Mouse (Mus musculus) CH12.LX (cell line): ENCODE results near the gene She. TPM values are rescaled to one million over a fixed set of nuclear protein-coding genes. Genes with fewer than 3 reads are reported as not detected.

Experiments used
- DNase-seq: peaks from one replicate; pipeline ENCODE4 v3.0.0-alpha.2; 2013; ENCODE audit errors: extremely low read depth
- H3K27ac ChIP-seq: 2 replicates; pipeline ENCODE4 v1.5.1; 2012; ENCODE audit warnings: low read depth, mild to moderate bottlenecking, control low read depth, moderate library complexity; ENCODE audit not compliant: insufficient read depth
- H3K27me3 ChIP-seq: replicated peaks from 2 replicates; pipeline ENCODE3; 2012; ENCODE audit warnings: inconsistent platforms
- H3K36me3 ChIP-seq, 2 experiments: replicated peaks in 1 of 2; 2 replicates each; pipeline versions ENCODE3 to v1.6.1; 2012; ENCODE audit warnings: inconsistent platforms in 1 of 2, low read length in 1 of 2, mild to moderate bottlenecking in 1 of 2, mixed read lengths in 1 of 2, moderate library complexity in 1 of 2; ENCODE audit not compliant: control insufficient read depth in 1 of 2, insufficient read depth in 1 of 2
- H3K4me1 ChIP-seq, 2 experiments: 2 replicates each; pipeline ENCODE4 v1.6.1; 2012; ENCODE audit warnings: inconsistent platforms in 1 of 2, moderate library complexity in 1 of 2; ENCODE audit not compliant: insufficient read depth in 2 of 2, control insufficient read depth in 1 of 2
- H3K4me2 ChIP-seq: 2 replicates; pipeline ENCODE4 v1.6.1; 2012; ENCODE audit warnings: low read depth, mild to moderate bottlenecking, control low read depth; ENCODE audit not compliant: poor library complexity, insufficient read depth, severe bottlenecking
- H3K4me3 ChIP-seq, 3 experiments: fragments of 150-350 bp in 1 of 3; sonication (generic) in 1 of 3; replicated peaks in 1 of 3; 2 replicates each; pipeline versions ENCODE3 to v1.5.1; 2011 to 2012; ENCODE audit warnings: low read depth in 2 of 3, low read length in 2 of 3, mild to moderate bottlenecking in 2 of 3, moderate library complexity in 2 of 3, control low read depth in 1 of 3, improper control_type of control experiment in 1 of 3, inconsistent platforms in 1 of 3, mixed read lengths in 1 of 3; ENCODE audit not compliant: poor library complexity in 1 of 3
- H3K79me2 ChIP-seq: replicated peaks from 2 replicates; pipeline ENCODE4 v1.6.1; 2012; ENCODE audit warnings: mild to moderate bottlenecking, moderate library complexity; ENCODE audit not compliant: control insufficient read depth, poor library complexity, insufficient read depth, severe bottlenecking; ENCODE audit errors: extremely low read depth
- H3K9ac ChIP-seq: 2 replicates; pipeline ENCODE4 v1.6.1; 2012; ENCODE audit warnings: low read depth, mild to moderate bottlenecking, control low read depth, moderate library complexity; ENCODE audit not compliant: insufficient read depth
- H3K9me3 ChIP-seq: replicated peaks from 2 replicates; pipeline ENCODE3; 2012; ENCODE audit warnings: low read length, inconsistent platforms, mixed read lengths
- BHLHE40 ChIP-seq: IDR thresholded peaks from 2 replicates; pipeline ENCODE4 v1.6.1; 2011; ENCODE audit warnings: mild to moderate bottlenecking, low read depth, low read length, improper control_type of control experiment
- CHD1 ChIP-seq: IDR thresholded peaks from 2 replicates; pipeline ENCODE4 v1.6.1; 2012; ENCODE audit warnings: low read depth, low read length, improper control_type of control experiment, inconsistent platforms
- CHD2 ChIP-seq: IDR thresholded peaks from 2 replicates; pipeline ENCODE4 v1.6.1; 2011; ENCODE audit warnings: low read length, improper control_type of control experiment
- E2F4 ChIP-seq: IDR thresholded peaks from 2 replicates; pipeline ENCODE4 v1.6.1; 2011; ENCODE audit warnings: low read depth, low read length, improper control_type of control experiment; ENCODE audit not compliant: insufficient replicate concordance
- ELF1 ChIP-seq: IDR thresholded peaks from 2 replicates; pipeline ENCODE4 v1.6.1; 2014; ENCODE audit warnings: low read depth, mild to moderate bottlenecking, inconsistent platforms, low read length, improper control_type of control experiment
- EP300 ChIP-seq: IDR thresholded peaks from 2 replicates; pipeline ENCODE4 v1.6.1; 2011; ENCODE audit warnings: low read length, improper control_type of control experiment
- ETS1 ChIP-seq: conservative IDR thresholded peaks from 2 replicates; pipeline ENCODE4 v1.6.1; 2012; ENCODE audit warnings: low read depth, mild to moderate bottlenecking, inconsistent platforms, low read length, improper control_type of control experiment, moderate library complexity
- GABPA ChIP-seq: IDR thresholded peaks from 2 replicates; pipeline ENCODE4 v1.6.1; 2012; ENCODE audit warnings: low read depth, low read length, improper control_type of control experiment, inconsistent platforms; ENCODE audit not compliant: insufficient replicate concordance
- HCFC1 ChIP-seq: IDR thresholded peaks from 2 replicates; pipeline ENCODE4 v1.6.1; 2012; ENCODE audit warnings: low read depth, mild to moderate bottlenecking, inconsistent platforms, low read length, improper control_type of control experiment
- IRF4 ChIP-seq: IDR thresholded peaks from 2 replicates; pipeline ENCODE4 v1.6.1; 2014; ENCODE audit warnings: low read depth, mild to moderate bottlenecking, inconsistent platforms, low read length, improper control_type of control experiment
- JUN ChIP-seq: IDR thresholded peaks from 2 replicates; pipeline ENCODE4 v1.6.1; 2011; ENCODE audit warnings: low read depth, mild to moderate bottlenecking, low read length, improper control_type of control experiment, moderate library complexity; ENCODE audit not compliant: insufficient read depth
- KAT2A ChIP-seq: IDR thresholded peaks from 2 replicates; pipeline ENCODE4 v1.6.1; 2012; ENCODE audit warnings: low read length, improper control_type of control experiment, inconsistent platforms; ENCODE audit not compliant: insufficient replicate concordance
- MAX ChIP-seq: IDR thresholded peaks from 2 replicates; pipeline ENCODE4 v1.6.1; 2011; ENCODE audit warnings: low read length, improper control_type of control experiment
- MAZ ChIP-seq: IDR thresholded peaks from 2 replicates; pipeline ENCODE4 v1.6.1; 2012; ENCODE audit warnings: low read depth, mild to moderate bottlenecking, inconsistent platforms, low read length, improper control_type of control experiment, moderate library complexity
- MEF2A ChIP-seq: IDR thresholded peaks from 2 replicates; pipeline ENCODE4 v1.6.1; 2014; ENCODE audit warnings: low read depth, mild to moderate bottlenecking, inconsistent platforms, low read length, improper control_type of control experiment, borderline replicate concordance
- MXI1 ChIP-seq: IDR thresholded peaks from 2 replicates; pipeline ENCODE4 v1.6.1; 2011; ENCODE audit warnings: mild to moderate bottlenecking, low read depth, low read length, improper control_type of control experiment
- NELFE ChIP-seq: IDR thresholded peaks from 2 replicates; pipeline ENCODE4 v1.6.1; 2011; ENCODE audit warnings: low read depth, low read length, improper control_type of control experiment
- NRF1 ChIP-seq: IDR thresholded peaks from 2 replicates; pipeline ENCODE4 v1.6.1; 2014; ENCODE audit warnings: low read depth, mild to moderate bottlenecking, inconsistent platforms, low read length, improper control_type of control experiment, moderate library complexity
- PAX5 ChIP-seq: IDR thresholded peaks from 2 replicates; pipeline ENCODE4 v1.6.1; 2012; ENCODE audit warnings: low read length, inconsistent platforms, mixed read lengths
- POLR2A ChIP-seq: IDR thresholded peaks from 2 replicates; pipeline ENCODE4 v1.6.1; 2011; ENCODE audit warnings: low read depth, mild to moderate bottlenecking, improper control_type of control experiment, low read length
- RAD21 ChIP-seq: IDR thresholded peaks from 2 replicates; pipeline ENCODE4 v1.6.1; 2011; ENCODE audit warnings: low read depth, mild to moderate bottlenecking, low read length, improper control_type of control experiment, moderate library complexity
- RCOR1 ChIP-seq: conservative IDR thresholded peaks from 2 replicates; pipeline ENCODE4 v1.6.1; 2012; ENCODE audit warnings: low read depth, mild to moderate bottlenecking, inconsistent platforms, low read length, improper control_type of control experiment
- SIN3A ChIP-seq: IDR thresholded peaks from 2 replicates; pipeline ENCODE4 v1.6.1; 2012; ENCODE audit warnings: low read length, improper control_type of control experiment, inconsistent platforms
- SMC3 ChIP-seq: IDR thresholded peaks from 2 replicates; pipeline ENCODE4 v1.6.1; 2011; ENCODE audit warnings: low read depth, low read length, improper control_type of control experiment
- TBP ChIP-seq: conservative IDR thresholded peaks from 2 replicates; pipeline ENCODE4 v1.6.1; 2011; ENCODE audit warnings: low read depth, low read length, improper control_type of control experiment
- TCF12 ChIP-seq: IDR thresholded peaks from 2 replicates; pipeline ENCODE4 v1.6.1; 2014; ENCODE audit warnings: low read depth, mild to moderate bottlenecking, inconsistent platforms, low read length, improper control_type of control experiment
- UBTF ChIP-seq: IDR thresholded peaks from 2 replicates; pipeline ENCODE4 v1.6.1; 2012; ENCODE audit warnings: low read depth, mild to moderate bottlenecking, inconsistent platforms, low read length, improper control_type of control experiment, moderate library complexity
- USF1 ChIP-seq: IDR thresholded peaks from 2 replicates; pipeline ENCODE4 v1.6.1; 2014; ENCODE audit warnings: low read depth, mild to moderate bottlenecking, inconsistent platforms, low read length, improper control_type of control experiment
- ZKSCAN1 ChIP-seq: IDR thresholded peaks from 2 replicates; pipeline ENCODE4 v1.6.1; 2012; ENCODE audit warnings: low read depth, inconsistent platforms, low read length, improper control_type of control experiment, borderline replicate concordance
- ZMIZ1 ChIP-seq: IDR thresholded peaks from 2 replicates; pipeline ENCODE4 v1.6.1; 2012; ENCODE audit warnings: low read depth, mild to moderate bottlenecking, inconsistent platforms, low read length, improper control_type of control experiment
- ZNF384 ChIP-seq: IDR thresholded peaks from 2 replicates; pipeline ENCODE4 v1.6.1; 2012; ENCODE audit warnings: low read depth, low read length, improper control_type of control experiment, inconsistent platforms
- dilution Hi-C: fragments of 300-500 bp; cut with MboI; formaldehyde crosslinking; loops from 2 replicates; pipeline ENCODE4 v1.14.3; 2020; ENCODE audit warnings: low sequenced_read_pairs; ENCODE audit not compliant: extremely low pct_unique_long_range_greater_than_20kb, extremely low pct_ligation_motif_present
- in situ Hi-C: fragments of 300-500 bp; cut with MboI; formaldehyde crosslinking; loops from 3 replicates; pipeline ENCODE4 v1.14.3; 2019; ENCODE audit warnings: low sequenced_read_pairs, low pct_ligation_motif_present, low pct_unique_long_range_greater_than_20kb, mixed read lengths
- polyA plus RNA-seq: library from polyadenylated mRNA; unstranded; fragments of >175 nt; gene quantifications from 2 replicates; pipeline ENCODE4 v1.2.1, GENCODE M21; 2012; ENCODE audit warnings: low read depth; ENCODE audit not compliant: insufficient read length
- total RNA-seq, 2 experiments: library from RNA; depleted of rRNA; stranded (reverse); fragments of 300-350 nt in 1 of 2; fragments of >200 nt in 1 of 2; gene quantifications; 2 replicates each; pipeline ENCODE4 v1.2.3; 2012 to 2014

She gene
- total and polyA plus RNA-seq, 3 experiments = not detected

DNA sequence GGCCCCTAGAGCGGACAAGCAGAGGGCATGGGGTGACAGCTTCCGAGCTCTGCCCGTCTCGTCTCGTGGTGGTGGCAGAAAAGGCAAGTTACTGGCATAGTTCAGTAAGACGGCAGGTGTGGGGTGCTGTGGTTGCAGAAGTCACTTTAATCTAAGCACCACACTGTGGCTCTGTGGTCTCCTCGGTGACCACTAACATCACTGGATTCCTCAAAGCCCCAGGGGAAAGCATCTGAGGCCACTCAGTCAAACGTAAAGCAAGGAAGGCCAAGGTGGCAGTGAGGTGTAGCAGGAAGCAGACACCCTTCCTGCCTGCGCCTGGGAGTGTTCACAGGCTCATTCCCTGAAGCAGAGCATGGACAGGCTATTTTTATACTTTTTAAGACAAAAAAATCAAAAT lies 38.4 kb downstream of the She start (continued):
- TF ChIP-seq MAX = no peak
- no peak for TF ChIP-seq TBP
- TF ChIP-seq SMC3 = peak; percentile 20
- peak; percentile 32 for TF ChIP-seq RAD21
- peak; percentile 89 for TF ChIP-seq BHLHE40
- peak; percentile 79; the same call in 1 of the 2 replicates for TF ChIP-seq IRF4
- no peak for TF ChIP-seq NELFE
- no peak for TF ChIP-seq NRF1
- TF ChIP-seq HCFC1 = no peak
- TF ChIP-seq CHD1 = no peak
- TF ChIP-seq POLR2A = peak; percentile 42; the same call in 1 of the 2 replicates
- no peak for TF ChIP-seq PAX5
- TF ChIP-seq SIN3A = no peak
- peak; percentile 74; the same call in 1 of the 2 replicates for TF ChIP-seq MXI1
- no peak for TF ChIP-seq ZMIZ1

DNA sequence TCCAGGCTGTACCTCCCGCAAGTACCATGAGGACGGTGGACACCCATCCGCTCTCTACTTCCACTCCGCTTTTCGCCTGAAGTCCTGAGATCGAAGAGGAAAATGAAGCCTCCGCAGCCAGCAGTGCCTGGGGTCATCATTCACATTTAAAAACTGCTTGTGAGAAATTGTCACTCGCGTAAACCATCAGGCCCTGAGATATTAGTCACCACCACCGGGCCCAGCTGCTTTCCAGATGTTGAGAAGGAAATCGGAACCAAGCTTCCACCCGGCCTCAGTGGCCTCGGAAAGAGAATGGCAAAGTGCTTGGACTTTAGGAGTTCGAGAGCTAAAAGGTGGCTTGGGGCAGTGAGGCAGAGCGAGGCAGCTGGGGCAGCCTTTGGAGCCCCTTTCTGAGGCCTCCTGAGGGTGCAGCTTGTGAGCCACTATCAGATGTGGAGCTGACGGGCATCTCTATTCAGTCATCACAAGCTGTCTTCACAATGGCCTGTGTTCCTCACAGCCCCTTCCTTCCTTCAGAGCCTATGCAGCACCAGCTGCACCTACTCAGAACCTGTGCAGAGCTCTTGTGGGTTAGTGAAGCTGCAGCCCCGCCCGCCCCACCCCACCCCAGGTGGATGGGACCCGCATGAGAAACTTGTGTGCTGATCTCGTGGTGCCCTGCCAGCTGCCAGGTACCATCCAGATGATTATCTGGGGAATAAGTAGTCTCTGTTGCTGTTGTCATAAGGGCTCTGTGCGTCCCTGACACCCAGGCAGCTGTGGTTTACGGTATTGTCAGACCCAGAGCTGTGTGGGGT lies 39.5 kb downstream of the She start:
- peak overlapping the region; percentile 78 for H3K4me2 ChIP-seq
- H3K36me3 ChIP-seq = peaks cover 0 to 2% of the 10 kb centered on the region in 2 experiments
- peak overlapping the region in 2 of 3 experiments; percentile 21 to 33 for H3K4me3 ChIP-seq
- TF ChIP-seq RCOR1 = peak; percentile 55; the same call in 1 of the 2 replicates
- peak; percentile 79 for TF ChIP-seq MAZ
- peak; percentile 82 for TF ChIP-seq BHLHE40
- TF ChIP-seq EP300 = peak; percentile 63
- TF ChIP-seq JUN = peak; percentile 10; the same call in 1 of the 2 replicates
- TF ChIP-seq USF1 = no peak
- no peak for TF ChIP-seq GABPA
- peak; percentile 32; the same call in 1 of the 2 replicates for TF ChIP-seq UBTF
- peak; percentile 72 for TF ChIP-seq ETS1
- TF ChIP-seq NELFE = 0 out of 2 replicates have a peak, but pooled peaks have one; percentile 26
- no peak for TF ChIP-seq ZMIZ1
- TF ChIP-seq ZKSCAN1 = no peak
- TF ChIP-seq E2F4 = no peak
- no peak for TF ChIP-seq ELF1
- TF ChIP-seq MAX = peak; percentile 54; the same call in 1 of the 2 replicates
- TF ChIP-seq HCFC1 = 0 out of 2 replicates have a peak, but pooled peaks have one; percentile 19
- TF ChIP-seq CHD2 = peak; percentile 37; the same call in 1 of the 2 replicates
- TF ChIP-seq RAD21 = no peak; the same call in 1 of the 2 replicates
- TF ChIP-seq MEF2A = 0 out of 2 replicates have a peak, but pooled peaks have one; percentile 10
- TF ChIP-seq IRF4 = peak; percentile 62
- peak; percentile 1; the same call in 1 of the 2 replicates for TF ChIP-seq SMC3
- TF ChIP-seq TCF12 = peak; percentile 53; the same call in 1 of the 2 replicates
- no peak; the same call in 1 of the 2 replicates for TF ChIP-seq ZNF384
- TF ChIP-seq KAT2A = 0 out of 2 replicates have a peak, but pooled peaks have one; percentile 12
- TF ChIP-seq, all 38 proteins: peak for 16
- peak; percentile 84 for DNase-seq
- peaks cover 4 to 37% of the 10 kb centered on the region in 2 experiments; a peak in 3 of 4 replicates for H3K4me1 ChIP-seq
- H3K9me3 ChIP-seq = peaks cover 7% of the 10 kb centered on the region
- no peaks in the 10 kb centered on the region for H3K79me2 ChIP-seq
- peak overlapping the region; percentile 88 for H3K27ac ChIP-seq
- peak overlapping the region; percentile 43 for H3K9ac ChIP-seq
- dilution Hi-C loops (no loop called here), in situ Hi-C loops (loop anchor here (5.0 kb wide), 1 partner anchor 42 kb away; the partner anchor contains the start of gene Il6ra)
- peaks cover 2% of the 10 kb centered on the region for H3K27me3 ChIP-seq
